Mouse (Mus musculus) embryo, embryonic 11.5 days (tissue): ENCODE data around the gene Grm6.

Experiments
- DNase-seq: peaks from one replicate; pipeline ENCODE4 v3.0.0-alpha.2; 2012; ENCODE audit warnings: low read depth, low spot score

Grm6 gene

GRCm38 (mm10) chr11:50914461-50914860, 64.0 kb downstream of the Grm6 start:
- DNase-seq: no peak
